Mouse (Mus musculus): ENCODE measurements around the gene Hspe1.
"Not testable (repeated sequence)": the region's sequence is repeated elsewhere in the genome, so short reads cannot be mapped to it uniquely, and the experiment has no call there.

Hspe1 gene

DNA sequence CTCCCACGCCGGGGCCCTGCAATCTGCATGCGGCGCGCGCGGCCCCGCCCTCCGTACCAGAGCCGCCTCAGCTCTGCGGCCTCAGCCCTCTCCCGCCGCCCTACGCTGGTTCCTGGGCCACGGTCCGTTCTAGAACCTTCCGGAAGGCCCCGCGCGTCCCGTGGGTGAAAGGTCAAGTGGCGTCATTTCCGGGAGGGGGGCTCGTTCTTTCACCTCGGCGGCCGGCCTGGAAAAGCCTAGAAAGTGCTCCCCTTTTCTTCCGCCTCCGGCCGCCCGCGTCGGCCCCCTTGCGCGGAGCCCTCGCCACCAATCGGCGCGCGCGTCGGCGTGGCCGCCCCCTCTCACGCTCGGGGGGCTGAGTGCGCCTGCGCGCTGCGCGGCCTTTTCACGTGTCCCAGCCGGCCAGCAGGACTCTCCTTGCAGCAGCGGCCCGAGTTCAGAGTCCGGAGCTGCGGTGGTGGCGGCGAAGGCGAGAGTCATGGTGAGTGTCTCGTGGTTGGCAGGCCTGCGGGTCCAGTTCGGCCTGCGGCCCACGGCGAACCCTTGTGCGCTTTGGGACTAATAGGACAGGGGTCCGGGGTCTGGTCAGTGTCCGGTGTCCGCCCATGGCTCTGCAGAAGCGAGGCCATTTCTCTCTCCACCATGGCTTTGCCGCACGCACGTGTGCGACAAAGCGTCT is at the start of gene Hspe1, which contains the start of gene Hspd1:
TSS of gene Hspe1 (plus strand) at position 201 of the 679 bp plus-strand sequence.
TSS of gene Hspd1 (minus strand) at position 312 of the 679 bp plus-strand sequence.
- DNase-seq (ENCODE audit: low read depth, low spot score), result peak; percentile 94

DNA sequence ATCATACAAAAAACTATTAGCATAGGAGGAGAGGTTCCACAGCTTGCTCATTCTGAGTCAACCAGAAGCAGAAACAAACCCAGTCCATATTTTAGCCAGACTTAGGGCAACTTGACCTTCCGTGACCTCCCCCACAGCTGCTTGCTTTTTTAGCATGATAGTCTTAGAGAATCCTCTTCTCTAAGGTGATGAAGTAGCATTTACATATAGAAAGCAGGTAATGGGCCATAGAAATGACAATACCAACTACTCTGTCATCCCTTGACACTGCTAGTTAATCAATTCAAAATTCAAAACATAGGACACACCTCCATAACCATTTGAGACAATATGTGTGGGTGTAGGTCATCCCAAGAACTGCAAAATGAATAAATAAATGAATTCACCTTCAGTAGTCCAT is 48.0 kb upstream of the Hspe1 start:
- no peak for DNase-seq (ENCODE audit: low read depth, low spot score)

GRCm38 (mm10) chr1:55041691-55042090 is 46.2 kb upstream of the Hspe1 start:
- DNase-seq (ENCODE audit: low read depth, low spot score), result no peak

GRCm38 (mm10) chr1:55042246-55042645 is 45.7 kb upstream of the Hspe1 start:
- DNase-seq (ENCODE audit: low read depth, low spot score), result no peak

GRCm38 (mm10) chr1:55043164-55043563 is 44.8 kb upstream of the Hspe1 start:
- no peak for DNase-seq (ENCODE audit: low read depth, low spot score)

DNA sequence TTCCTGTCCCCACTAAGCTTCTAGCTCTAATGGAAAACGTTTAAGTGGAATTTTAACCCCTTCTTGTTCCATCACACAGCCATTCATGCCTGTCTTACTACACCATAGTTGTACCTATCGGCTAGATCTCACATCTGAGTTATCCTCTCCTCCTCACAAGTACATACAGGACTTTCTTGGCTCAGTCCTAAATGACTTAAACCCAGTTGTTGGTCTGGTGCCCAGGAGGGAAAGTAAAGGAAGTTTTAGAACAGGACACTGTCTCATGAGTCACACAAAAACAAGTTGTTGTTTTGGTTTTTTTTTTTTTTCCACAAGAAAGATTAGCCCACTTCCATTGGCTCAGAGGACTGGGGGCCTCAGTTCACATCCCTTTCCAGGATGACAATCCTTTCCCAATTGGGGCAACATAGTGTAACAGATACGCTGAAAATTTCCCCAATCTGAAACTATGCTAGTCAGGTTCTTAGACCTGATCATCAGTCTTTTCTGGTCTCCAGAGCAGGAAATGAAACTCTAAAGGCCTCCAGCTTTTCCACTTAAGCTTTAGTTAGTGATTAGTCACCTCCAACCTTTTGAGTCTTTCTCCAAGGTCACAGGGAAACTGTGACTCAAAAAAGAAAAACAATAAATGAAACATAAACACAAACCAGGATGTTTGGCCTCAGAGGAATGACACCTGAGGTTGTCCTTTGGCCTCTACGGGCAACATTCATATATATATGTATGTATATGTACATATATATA is 38.9 kb upstream of the Hspe1 start:
- DNase-seq (ENCODE audit: low read depth, low spot score), result no peak

DNA sequence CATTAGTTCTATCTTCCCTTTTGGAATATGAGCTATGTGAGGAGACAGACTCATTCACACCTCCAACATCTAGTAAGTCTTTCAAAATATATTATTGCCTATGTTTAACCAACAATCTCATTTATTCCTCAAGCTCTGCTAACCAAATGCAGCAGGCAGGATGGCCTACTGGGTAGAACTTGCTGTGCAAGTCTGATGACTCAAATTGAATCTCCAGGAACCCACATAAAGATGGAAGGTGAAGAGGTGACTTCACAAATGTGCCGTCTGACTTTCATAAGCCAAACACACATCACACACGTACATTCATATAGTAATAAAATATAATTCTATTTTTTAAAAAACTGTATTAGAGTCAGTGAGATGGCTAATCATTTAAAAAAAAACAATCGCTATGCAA is 36.3 kb upstream of the Hspe1 start:
- no peak for DNase-seq (ENCODE audit: low read depth, low spot score)

DNA sequence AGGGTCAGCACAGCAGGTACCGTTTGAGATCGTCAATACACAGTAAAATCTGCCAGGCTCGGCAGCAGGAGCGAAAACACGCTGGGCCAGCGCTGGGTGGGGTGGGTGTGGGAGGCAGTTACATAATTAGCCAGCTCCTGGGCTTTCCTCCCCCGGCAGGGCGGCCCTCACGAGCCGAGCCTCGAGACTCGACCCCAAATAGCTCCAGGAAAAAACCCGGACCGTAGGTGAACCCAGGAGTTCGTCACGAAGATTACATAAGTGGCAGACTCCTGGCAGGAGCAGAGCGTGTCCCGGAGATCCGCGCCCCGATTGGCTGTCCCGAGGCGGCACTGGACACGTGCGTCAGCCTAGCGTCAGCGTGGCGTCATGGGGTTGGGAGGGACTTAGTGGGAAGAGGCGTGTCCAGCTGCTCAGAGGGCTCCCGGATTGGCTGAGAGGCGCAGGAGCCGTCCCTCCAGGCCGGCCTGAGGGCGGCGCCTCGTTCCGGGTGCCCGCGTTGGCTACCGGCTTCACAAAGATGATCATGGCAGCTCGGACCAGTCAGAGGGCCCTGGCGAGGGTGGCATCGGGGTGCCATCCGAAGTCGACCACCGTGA is 35.5 kb upstream of the Hspe1 start, which contains the start of gene Coq10b:
TSS of gene Coq10b (plus strand) at position 416 of the 599 bp plus-strand sequence.
- DNase-seq (ENCODE audit: low read depth, low spot score), result peak; percentile 98

DNA sequence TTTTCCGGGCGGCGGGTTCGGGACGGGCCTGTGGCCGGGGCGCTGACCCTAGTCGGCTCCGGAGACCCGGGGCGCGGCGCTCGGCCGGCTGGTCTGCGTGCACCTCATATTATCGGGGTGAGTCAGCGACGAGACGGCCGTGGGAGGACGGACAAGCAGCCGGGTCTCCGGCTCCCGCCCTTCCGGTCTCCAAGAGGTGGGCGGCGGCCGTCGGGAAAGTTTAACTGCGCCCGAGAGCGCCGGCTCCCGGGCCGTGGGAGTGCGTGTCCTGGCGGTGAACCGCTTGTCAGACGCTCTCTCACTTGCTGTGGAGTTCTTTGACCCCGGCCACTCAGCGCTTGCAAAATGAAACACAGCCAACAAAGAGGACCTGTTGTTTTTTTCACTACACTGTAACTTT is 34.9 kb upstream of the Hspe1 start:
- DNase-seq (ENCODE audit: low read depth, low spot score), result no peak

DNA sequence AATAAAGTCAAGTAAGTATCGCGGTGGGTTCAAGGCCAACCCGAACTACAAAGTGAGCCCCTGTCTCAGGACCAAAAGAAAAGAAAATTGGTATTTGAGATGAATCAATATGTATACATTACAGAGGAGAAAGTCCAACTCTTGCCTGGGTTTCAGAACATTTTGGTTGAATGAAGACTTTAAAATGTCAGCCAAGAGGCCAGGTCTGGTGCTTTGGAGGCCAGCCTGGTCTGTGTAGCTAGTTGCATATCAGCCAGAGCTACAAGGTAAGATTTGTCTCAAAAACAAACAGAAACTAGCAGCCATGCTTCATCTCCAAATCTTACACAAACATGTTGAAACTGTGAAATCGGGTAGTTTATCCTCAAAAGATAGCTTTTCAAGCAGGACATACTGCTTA is 34.3 kb upstream of the Hspe1 start:
- DNase-seq (ENCODE audit: low read depth, low spot score), result no peak

DNA sequence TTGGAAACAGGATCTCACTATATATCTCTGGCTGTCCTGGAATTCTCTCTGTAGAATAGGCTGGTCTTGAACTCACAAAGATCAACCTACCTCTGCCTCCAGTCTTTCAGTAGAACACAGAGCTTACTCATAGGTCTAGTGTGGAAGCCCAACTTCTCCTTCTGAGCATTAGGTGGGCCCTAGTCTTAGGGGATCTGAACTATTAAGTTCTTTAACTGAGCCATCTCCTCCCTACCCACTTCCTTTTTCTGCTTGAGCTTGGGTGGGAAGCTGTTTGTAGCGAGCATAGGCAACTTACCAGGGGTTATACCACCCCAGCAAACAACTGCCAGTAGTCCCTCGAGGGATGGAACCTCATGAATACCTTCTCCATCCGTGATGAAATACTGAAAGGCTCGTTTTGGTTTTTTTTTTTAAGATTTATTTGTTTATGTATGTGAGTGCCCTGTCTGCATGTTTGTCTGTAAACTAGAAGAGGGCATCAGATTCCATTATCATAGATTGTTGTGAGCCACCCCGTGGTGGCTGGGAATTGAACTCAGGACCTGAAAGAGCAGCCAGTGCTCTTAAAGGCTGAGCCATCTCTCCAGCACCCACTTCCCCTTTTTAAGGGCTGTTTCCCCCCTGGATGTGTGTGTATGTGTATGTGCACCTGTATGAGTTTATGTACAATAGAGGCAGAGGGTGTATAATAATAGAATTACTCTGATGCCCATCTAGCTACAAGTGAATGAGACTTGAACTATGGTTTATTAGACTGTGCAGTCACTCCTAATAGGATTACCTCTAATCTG is 32.4 kb upstream of the Hspe1 start:
- no peak for DNase-seq (ENCODE audit: low read depth, low spot score)

GRCm38 (mm10) chr1:55058383-55058782 is 29.5 kb upstream of the Hspe1 start:
- DNase-seq (ENCODE audit: low read depth, low spot score), result not testable (repeated sequence)

DNA sequence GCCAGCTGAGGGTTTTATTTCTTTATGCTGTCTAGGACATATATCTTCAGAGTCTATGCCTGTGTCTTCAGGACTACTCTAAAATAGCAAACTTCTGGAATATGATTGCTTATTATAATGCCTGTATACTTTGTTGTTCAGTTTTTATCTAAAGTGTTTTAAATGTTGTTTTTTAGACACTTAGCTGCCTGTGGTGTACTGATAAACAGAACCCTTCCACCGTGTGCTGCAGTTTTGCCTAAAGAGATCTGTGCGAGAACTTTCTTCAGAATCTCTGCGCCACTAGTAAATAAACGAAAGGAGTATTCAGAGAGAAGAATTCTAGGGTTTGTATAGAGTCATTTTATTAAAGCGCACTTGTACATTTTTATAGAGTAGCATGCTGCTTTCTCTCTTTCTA is 26.8 kb upstream of the Hspe1 start:
- no peak for DNase-seq (ENCODE audit: low read depth, low spot score)

- DNase-seq (ENCODE audit: low read depth, low spot score), result no peak
Observed at GRCm38 (mm10) chr1:55061772-55062171, 26.2 kb upstream of the Hspe1 start.

- DNase-seq (ENCODE audit: low read depth, low spot score), result not testable (repeated sequence)
Observed at GRCm38 (mm10) chr1:55072328-55072727, 15.6 kb upstream of the Hspe1 start.

DNA sequence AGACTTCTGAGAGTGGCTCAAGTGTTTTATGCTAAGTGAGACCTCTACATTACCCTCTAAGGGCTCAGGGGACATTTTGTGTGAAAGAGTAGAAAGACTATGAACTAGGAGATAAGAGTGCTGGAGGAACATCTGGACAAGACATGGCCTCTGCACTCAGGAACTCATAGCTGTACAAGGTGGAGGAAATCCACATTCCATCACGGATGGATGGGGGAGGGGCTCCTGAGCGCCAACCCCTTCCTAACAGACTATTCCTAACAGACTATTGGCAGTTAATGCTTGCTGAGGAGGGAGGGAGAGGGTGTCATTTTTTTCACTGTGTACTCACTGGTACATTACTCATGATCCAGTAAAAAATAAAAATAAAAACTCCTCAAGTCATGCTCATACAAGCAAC is 13.2 kb upstream of the Hspe1 start:
- DNase-seq (ENCODE audit: low read depth, low spot score), result no peak

GRCm38 (mm10) chr1:55075652-55076394 is 12.1 kb upstream of the Hspe1 start:
- DNase-seq (ENCODE audit: low read depth, low spot score), result no peak

- DNase-seq (ENCODE audit: low read depth, low spot score), result no peak
Observed at GRCm38 (mm10) chr1:55076395-55076743, 11.6 kb upstream of the Hspe1 start.

- DNase-seq (ENCODE audit: low read depth, low spot score), result no peak
Observed at GRCm38 (mm10) chr1:55076849-55077516, 10.9 kb upstream of the Hspe1 start.

- no peak for DNase-seq (ENCODE audit: low read depth, low spot score)
Observed at GRCm38 (mm10) chr1:55079677-55080076, 8.3 kb upstream of the Hspe1 start.

- no peak for DNase-seq (ENCODE audit: low read depth, low spot score)
Observed at GRCm38 (mm10) chr1:55082106-55082505, 5.8 kb upstream of the Hspe1 start.
